Mouse (Mus musculus): Measurements from ENCODE around the gene Ctnnb1. TPM values are rescaled to one million over a fixed set of nuclear protein-coding genes. Genes with fewer than 3 reads are reported as not detected.

Ctnnb1 gene
- polyA plus RNA-seq, 1 experiment: 145 TPM

DNA sequence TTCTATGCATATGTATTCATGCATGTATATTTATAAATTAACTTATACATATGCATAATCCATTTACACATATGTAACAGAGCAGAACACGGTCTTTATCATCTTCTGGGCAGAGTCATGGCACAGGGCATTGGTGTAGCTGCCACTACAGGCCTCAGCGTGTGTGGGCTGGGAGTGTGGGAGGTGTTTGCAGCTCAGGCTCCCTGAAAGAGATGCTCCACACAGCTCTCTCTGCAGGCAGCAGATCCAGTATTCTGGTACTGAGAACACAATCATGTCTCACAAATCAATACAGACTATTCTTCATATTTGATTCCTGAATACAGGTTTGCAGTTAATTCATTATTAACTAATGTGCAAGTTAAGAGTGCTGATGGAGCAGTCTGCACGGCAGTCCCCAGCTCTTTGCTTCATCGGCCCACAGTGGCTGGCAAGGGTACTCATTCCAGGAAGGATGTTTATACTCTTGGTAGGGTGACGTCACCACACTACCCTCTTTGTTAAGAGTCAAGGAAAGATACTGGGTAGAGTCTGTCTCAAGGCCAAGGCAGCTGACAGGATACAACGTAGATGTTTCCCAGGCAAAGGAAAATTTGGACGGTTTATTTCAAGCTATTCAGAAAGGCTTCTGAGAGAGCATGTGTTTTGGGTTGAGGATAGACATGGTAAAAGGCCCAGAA lies 71.8 kb downstream of the Ctnnb1 start:
- no peak for TF ChIP-seq GATA1 (IDR thresholded peaks at IDR 0.05; ENCODE audit: low read length)

GRCm38 (mm10) chr9:121001681-121002540 lies 72.9 kb downstream of the Ctnnb1 start:
- TF ChIP-seq GATA1 (IDR thresholded peaks at IDR 0.05; ENCODE audit: low read length): no peak

DNA sequence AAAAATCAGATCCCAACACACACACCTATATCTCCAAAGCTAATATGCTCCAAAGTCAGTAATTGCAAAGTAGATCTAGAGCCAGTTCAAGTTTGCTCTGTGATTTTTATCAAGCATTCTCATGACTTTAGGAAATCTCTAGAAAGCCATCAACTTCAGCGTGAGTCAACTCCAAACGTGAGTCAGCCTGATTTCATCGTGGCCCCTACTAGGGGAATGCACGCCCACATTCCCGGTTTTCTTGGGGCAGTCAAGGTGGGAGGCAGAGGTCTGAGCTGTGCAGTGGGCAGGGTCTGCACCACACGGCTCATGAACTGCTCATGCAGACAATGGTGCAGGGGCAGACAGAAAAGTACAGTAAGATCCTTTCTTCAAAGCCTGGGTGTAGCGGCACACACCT lies 76.9 kb downstream of the Ctnnb1 start:
- TF ChIP-seq GATA1 (IDR thresholded peaks at IDR 0.05; ENCODE audit: low read length): no peak

All from G1E-ER4 (cell line).